Mouse (Mus musculus) CD4-positive, CD25-positive, alpha-beta regulatory T cell, adult 2 months (primary cell): ENCODE results near the gene Cfap73.

Source experiments
- DNase-seq: peaks from one replicate; pipeline ENCODE4 v3.0.0-alpha.2; 2012; ENCODE audit warnings: low read depth, low spot score

The Cfap73 gene

GRCm38 (mm10) chr5:120647814-120648491, 13.9 kb upstream of the Cfap73 start:
- peak; percentile 67 for DNase-seq

GRCm38 (mm10) chr5:120647361-120647760, 13.3 kb upstream of the Cfap73 start:
- DNase-seq, result no peak

- no peak for DNase-seq
These were observed 11.8 kb upstream of the Cfap73 start for GRCm38 (mm10) chr5:120645851-120646250.

GRCm38 (mm10) chr5:120644227-120644626, 10.2 kb upstream of the Cfap73 start:
- DNase-seq, result no peak

- DNase-seq, result no peak
These were observed 9.5 kb upstream of the Cfap73 start for GRCm38 (mm10) chr5:120643365-120644085.

DNA sequence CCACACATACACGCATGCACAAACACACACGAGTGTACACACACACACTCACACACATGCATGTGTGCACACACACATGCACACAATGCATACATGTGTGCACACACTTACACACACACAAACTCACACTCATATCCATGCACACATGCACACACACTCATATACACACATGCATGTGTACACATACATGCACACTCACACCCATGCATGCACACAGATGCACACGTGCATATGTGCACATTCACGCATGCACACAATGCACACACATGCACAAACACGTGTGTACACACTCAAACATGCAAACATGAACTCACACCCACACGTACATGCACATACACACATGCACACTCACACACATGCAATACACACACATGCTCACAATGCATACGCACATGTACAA, 6.1 kb upstream of the Cfap73 start:
- DNase-seq, result no peak

GRCm38 (mm10) chr5:120635633-120636032, 1.6 kb upstream of the Cfap73 start:
- no peak for DNase-seq

DNA sequence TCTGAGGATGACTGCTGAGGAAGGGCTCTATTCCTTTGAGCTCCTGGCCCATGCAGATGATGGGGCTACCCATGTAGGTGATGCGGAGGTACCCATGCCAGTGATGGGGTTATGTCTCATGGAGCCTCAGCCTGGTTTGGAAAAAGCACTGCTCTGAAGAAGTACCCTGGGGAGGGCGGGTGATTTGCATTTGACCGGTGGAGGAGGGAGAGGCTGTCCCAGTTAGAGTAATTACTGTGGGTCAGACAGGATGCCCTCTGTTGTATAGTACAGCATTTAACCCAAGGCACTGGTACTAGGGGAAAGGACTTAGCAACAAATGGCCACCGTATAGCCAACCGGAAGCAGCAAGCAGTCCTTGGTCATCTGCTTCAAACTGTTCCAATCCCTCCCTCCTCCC, 825 bp upstream of the Cfap73 start:
- no peak for DNase-seq

DNA sequence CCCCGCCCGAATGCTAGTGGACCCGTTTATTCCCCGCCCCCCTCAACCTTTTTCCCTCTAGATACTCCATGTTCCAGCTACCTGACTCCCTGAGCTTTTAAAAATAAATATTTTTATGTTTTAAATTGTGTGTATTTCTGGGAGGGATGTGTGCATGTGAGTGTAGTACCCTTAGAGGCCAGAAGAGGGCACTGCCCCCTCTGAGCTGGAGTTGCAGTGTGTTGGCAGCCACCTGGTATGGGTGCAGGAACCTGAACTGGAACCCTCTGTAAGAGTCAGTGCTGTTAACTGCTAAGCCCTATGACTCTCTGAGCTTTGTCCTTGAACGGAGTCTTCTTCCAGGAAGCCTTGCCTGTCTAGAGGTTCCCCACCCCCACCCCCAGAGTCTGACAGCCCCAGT, 2.1 kb downstream of the Cfap73 start:
- no peak for DNase-seq

DNA sequence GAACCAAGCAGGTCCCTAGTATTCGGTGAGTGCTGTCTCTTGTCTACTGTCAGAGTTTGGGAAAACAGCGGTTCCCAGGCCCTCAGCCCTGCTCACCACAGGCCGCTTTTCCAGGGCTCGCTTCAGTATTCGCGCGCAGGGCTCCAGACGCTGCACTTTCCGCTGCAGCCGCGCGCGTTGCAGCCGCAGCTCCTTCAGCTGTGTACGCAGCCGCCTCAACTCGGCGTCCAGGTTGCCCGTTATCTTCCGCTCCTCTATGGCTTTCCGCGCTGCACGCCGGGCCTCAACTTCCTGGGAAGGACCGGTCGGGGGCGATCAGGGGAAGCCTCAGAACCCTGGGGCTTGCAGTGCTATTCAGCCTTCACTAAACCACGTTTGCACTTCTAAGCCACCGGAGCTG, 2.9 kb downstream of the Cfap73 start:
- DNase-seq, result peak; percentile 53

DNA sequence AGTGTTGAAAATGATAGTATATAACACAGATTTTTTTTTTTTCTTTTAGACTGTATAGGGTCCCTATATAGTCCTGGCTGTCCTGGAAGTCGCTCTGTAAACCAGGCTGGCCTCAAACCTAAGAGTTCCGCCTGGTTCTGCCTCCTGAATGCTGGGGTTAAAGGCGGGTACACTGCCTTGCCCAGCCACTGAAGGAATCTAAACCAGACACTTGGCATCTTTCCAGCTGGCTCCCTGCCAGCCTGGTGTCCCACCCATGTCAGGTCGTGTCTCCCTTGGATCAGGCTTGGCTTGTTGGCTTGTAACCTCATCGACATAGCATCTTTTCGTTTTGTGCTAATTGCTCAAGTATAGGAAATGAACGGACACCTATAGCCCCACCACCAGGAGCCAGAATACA, 5.4 kb downstream of the Cfap73 start:
- DNase-seq, result no peak

- DNase-seq, result no peak
These were observed 6.3 kb downstream of the Cfap73 start for GRCm38 (mm10) chr5:120627515-120628300.

GRCm38 (mm10) chr5:120626399-120626798, 7.6 kb downstream of the Cfap73 start:
- DNase-seq, result peak; percentile 52

- DNase-seq, result no peak
These were observed 9.6 kb downstream of the Cfap73 start for GRCm38 (mm10) chr5:120624427-120624826.

- peak; percentile 75 for DNase-seq
These were observed 11.7 kb downstream of the Cfap73 start for GRCm38 (mm10) chr5:120622198-120622851.

DNA sequence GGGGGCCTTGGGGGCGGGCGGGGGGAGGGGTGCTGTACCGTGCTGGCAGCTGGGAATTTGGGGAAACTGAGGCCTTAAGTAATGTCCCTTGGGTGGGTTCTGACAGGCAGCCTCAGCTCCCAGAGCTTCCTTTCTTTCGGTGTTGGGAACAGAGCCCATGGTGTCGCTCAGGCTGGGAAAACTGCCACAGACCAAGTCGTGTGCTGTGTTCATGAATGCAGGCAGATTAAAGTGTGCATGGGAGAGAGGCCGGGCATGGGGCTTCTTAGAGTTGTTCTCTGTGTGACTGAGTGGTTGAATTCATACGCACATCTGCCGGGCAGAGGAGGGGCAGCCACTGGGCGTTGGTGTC, 12.2 kb downstream of the Cfap73 start:
- no peak for DNase-seq

DNA sequence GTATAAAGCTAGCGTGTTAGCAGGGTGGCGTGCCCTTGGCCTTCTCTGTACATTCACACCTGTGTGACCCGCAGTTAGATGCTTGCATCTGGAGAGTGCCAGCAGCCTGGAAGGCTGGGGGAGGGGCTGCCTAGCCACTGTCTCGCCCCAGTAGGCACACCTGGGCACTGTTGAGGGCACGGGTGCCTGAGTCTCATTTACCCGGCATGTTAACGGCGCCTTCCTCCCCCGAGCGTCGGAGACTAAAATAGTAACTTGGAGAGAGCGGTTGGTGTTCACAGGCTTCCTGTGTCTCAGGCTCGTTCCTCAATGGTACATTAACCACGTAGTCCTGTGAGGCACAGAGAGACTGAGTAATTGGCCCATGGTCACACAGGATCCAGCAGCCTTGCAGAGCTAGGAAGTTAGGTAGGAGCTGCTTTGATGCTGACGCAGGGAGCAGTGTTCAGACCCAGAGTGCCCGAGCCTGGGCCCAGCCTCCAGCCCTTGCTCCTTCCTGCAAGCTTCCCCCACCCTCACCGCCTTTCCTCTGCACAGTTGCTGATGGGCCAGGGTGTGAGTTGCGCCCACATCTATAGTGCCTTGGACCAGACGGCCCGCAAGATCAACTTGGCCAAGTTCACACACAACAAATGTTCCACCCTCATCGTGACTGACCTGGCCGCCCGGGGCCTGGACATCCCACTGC, 12.8 kb downstream of the Cfap73 start:
- DNase-seq, result peak; percentile 75

GRCm38 (mm10) chr5:120620375-120621077, 13.5 kb downstream of the Cfap73 start:
- peak; percentile 94 for DNase-seq

DNA sequence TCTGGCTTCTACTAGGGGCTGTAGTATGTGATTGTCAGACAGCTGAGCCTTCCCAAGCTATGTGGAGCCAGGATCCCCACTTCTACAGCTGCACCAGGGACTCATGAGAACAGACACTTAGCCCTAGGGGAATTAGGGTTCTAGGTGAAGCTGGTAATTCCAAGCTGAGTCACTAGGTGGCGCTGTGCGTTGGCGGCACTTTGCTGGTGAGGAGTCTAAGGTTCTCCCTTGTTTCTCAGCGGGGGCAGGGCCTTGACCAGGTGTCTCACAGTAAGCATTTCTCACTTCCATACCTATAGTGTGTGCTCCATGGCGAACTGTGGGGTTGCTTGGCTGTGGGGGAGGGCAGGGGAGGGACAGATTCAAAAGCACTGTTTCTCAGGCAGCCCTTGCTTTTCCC, 14.8 kb downstream of the Cfap73 start:
- DNase-seq, result peak; percentile 86

DNA sequence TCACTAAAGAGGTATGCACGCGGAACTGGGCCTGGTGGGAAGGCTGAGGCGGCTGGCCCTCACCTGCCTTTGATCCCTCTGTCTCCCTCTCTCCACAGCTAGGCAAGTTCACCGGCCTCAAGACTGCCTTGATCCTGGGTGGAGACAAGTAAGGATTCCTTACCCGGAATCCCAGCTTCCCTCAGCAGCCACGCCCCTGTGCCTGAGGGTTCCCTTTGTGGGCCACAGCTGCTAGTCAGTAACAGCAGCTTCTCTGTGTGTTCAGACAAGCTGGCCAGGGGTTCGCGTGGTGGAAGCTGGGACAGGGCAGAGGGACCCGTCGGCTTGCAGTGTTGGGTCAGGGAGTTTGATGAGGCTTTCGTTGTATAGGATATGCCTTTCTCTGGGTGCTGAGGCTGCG, 15.3 kb downstream of the Cfap73 start:
- no peak for DNase-seq

- DNase-seq, result peak; percentile 79
These were observed 18.1 kb downstream of the Cfap73 start for GRCm38 (mm10) chr5:120615903-120616302.
